Mouse (Mus musculus) heart, adult 8-10 months (tissue): ENCODE results near the gene Sdr16c6. TPM values are rescaled to one million over a fixed set of nuclear protein-coding genes. Genes with fewer than 3 reads are reported as not detected.

ENCODE experiments used
- DNase-seq: peaks from one replicate; pipeline ENCODE4 v3.0.0; 2022; ENCODE audit warnings: low spot score
- total RNA-seq, 4 experiments: library from RNA; stranded (reverse); gene quantifications; 2 replicates each; pipeline ENCODE4 v1.2.4; 2022

The Sdr16c6 gene
- total RNA-seq = not detected

DNA sequence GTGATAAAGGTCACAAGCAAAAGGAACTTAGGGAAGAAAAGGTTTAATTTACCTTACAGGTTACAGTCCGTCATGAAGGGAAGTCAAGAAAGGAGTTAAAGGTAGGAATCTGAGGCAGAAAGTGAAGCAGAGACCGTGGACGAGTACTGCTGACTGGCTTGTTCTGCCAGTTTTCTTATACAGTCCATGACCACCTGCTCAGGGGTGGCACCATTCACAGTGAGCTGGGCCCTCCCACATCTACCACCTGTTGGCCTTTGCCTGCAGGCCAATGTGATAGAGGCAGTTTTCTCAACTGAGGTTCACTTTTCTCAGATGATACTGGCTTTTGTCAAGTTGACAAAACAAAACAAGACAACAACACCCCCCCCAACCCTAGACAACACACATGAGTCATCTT is at the start of gene Sdr16c6:
TSS of gene Sdr16c6 (minus strand) at position 151 of the 400 bp plus-strand sequence.
- no peak for DNase-seq

- DNase-seq = no peak
These were observed 2.9 kb upstream of the Sdr16c6 start for GRCm38 (mm10) chr4:4080180-4080579.

GRCm38 (mm10) chr4:4079132-4079531 is 1.8 kb upstream of the Sdr16c6 start:
- DNase-seq = no peak

GRCm38 (mm10) chr4:4076001-4076400 is 1.3 kb downstream of the Sdr16c6 start:
- DNase-seq = no peak

Other genes with a start within 250 kb of the Sdr16c6 start
- gene Gm11808, start 103.9 kb downstream of the Sdr16c6 start, total RNA-seq = 100 to 1,000 TPM; 271 to 351 (median 314) TPM